Mouse (Mus musculus) embryonic facial prominence, embryonic 15.5 days (tissue): ENCODE measurements at regions not wholly inside any gene's neighbourhood (a gene's known extent, or its start where the extent isn't known, plus 50 kb on each side); places are given as distances from the start of the nearest gene placed in this dataset.

Source experiments
- ATAC-seq: fragments of 200-750 bp; cut with Nextera tagmentation; 2 replicates; pipeline ENCODE4 v1.8.0; 2017; ENCODE audit warnings: low read depth, moderate TSS enrichment; ENCODE audit not compliant: insufficient number of reproducible peaks, low FRiP score, low TSS enrichment
- H3K27ac ChIP-seq: fragments of 300-500 bp; sonication (generic); replicated peaks from 2 replicates; pipeline ENCODE4 v1.5.1; 2015; ENCODE audit warnings: mild to moderate bottlenecking, inconsistent platforms
- H3K27me3 ChIP-seq: fragments of 300-500 bp; sonication (generic); 2 replicates; pipeline ENCODE4 v1.6.1; 2015; ENCODE audit warnings: inconsistent platforms
- H3K36me3 ChIP-seq: fragments of 300-500 bp; sonication (generic); 2 replicates; pipeline ENCODE4 v1.6.1; 2015; ENCODE audit warnings: mild to moderate bottlenecking, inconsistent platforms
- H3K4me1 ChIP-seq: fragments of 300-500 bp; sonication (generic); 2 replicates; pipeline ENCODE4 v1.6.1; 2015; ENCODE audit warnings: inconsistent platforms
- H3K4me2 ChIP-seq: fragments of 300-500 bp; sonication (generic); replicated peaks from 2 replicates; pipeline ENCODE4 v1.6.1; 2015; ENCODE audit warnings: mild to moderate bottlenecking, inconsistent platforms
- H3K4me3 ChIP-seq: fragments of 300-500 bp; sonication (generic); replicated peaks from 2 replicates; pipeline ENCODE4 v1.5.1; 2015; ENCODE audit warnings: mild to moderate bottlenecking, inconsistent platforms
- H3K9ac ChIP-seq: fragments of 300-500 bp; sonication (generic); 2 replicates; pipeline ENCODE4 v1.6.1; 2015; ENCODE audit warnings: inconsistent platforms
- H3K9me3 ChIP-seq: fragments of 300-500 bp; sonication (generic); replicated peaks from 2 replicates; pipeline ENCODE4 v1.6.1; 2016; ENCODE audit warnings: inconsistent platforms
- WGBS: fragments of 180-500 bp; shearing (Covaris S2); methylation state at CpG from one replicate; pipeline ENCODE4 v1.1.7; 2015; 5-methylcytosine and 5-hydroxymethylcytosine counted together

DNA sequence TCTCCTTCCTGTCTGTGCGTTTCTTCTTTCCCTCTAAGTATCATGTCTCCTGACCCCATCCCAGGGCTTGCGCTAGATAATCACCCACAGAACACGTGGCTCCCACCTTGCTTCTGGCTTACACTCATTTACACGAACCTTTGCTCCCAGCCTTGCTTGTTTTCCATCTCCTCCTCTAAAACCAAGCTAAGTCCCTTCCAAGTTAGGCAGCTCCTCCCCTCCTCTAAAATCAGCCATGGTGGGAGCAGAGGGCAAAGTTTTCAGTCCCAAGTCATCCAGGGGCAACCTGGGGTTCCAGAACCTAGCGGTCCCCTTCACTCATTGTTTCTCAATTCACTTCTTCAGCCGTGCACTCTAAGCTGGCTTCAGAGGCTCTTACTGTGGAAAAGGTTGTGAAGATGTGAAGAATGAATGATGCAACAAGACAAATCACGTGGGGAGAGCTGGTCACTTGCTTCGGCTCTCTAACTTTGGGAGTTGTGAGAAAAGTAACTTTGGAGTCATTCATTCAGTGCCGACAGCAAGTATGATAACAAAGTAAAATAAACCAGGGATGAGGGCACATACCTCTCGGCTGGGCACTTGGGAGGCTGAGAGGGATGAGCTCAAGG is 179.9 kb upstream of the Rreb1 start:
- H3K4me3 ChIP-seq: no peak overlapping the region
- 83% methylated on average over 10 of the region's 10 CpGs for WGBS
- ATAC-seq: no peak

DNA sequence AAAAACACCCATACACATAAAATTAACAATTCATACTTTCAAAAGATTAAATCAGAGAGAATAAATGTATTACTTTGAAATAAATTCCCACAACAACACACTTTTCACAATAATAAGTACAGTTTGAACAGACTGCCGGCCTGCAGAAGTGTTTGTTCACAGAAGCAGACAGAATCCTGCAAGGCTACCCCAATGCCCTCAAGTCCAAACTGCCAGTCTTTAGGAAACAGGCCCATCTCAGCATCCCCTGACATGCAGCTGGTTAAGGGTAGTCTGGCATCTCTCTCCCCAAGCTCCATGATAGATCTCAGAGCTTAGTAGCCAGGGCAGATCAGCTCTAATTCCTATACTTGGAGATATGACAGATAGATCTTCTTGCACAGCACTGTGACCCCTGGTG is 178.5 kb upstream of the Rreb1 start:
- no peak overlapping the region for H3K9ac ChIP-seq
- no peak overlapping the region for H3K4me2 ChIP-seq
- no peaks in the 10 kb centered on the region for H3K9me3 ChIP-seq
- H3K4me3 ChIP-seq: no peak overlapping the region
- WGBS: 94% methylated on average over 1 of the region's 1 CpGs
- H3K4me1 ChIP-seq: no peaks in the 10 kb centered on the region
- no peak for ATAC-seq
- no peak overlapping the region for H3K27ac ChIP-seq
- H3K27me3 ChIP-seq: no peaks in the 10 kb centered on the region
- H3K36me3 ChIP-seq: no peaks in the 10 kb centered on the region

More for the DNA sequence above, 179.9 kb upstream of the Rreb1 start:
- Histone ChIP-seq H3K27me3 (no peaks in the 10 kb centered on the region), H3K36me3 (no peaks in the 10 kb centered on the region), H3K27ac (no peak overlapping the region), H3K4me2 (no peak overlapping the region), H3K9me3 (no peaks in the 10 kb centered on the region), H3K4me1 (no peaks in the 10 kb centered on the region), H3K9ac (no peak overlapping the region)

DNA sequence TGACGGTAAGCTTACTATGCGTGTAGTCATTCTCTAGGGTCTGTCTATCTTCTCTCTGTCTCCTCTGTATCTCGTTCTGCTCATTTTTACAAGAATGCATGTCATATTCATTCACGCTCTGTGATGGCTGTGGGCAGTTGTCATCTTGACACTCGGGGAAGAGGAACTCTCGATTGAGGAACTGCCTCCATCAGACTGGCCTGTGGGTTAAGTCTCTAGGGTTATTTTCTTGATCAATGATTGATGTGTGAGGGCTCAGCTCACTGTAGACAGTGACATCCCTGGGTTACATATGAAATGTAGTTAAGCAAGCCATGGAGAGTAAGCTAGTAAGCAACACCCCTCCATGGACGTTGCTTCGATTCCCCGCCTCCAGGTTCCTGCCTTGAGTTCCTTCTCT is 178.0 kb upstream of the Rreb1 start:
- Histone ChIP-seq H3K27ac (no peak overlapping the region), H3K4me1 (no peaks in the 10 kb centered on the region), H3K9ac (no peak overlapping the region), H3K4me2 (no peak overlapping the region), H3K27me3 (no peaks in the 10 kb centered on the region), H3K36me3 (no peaks in the 10 kb centered on the region), H3K4me3 (no peak overlapping the region), H3K9me3 (no peaks in the 10 kb centered on the region)
- no peak for ATAC-seq
- WGBS: 87% methylated on average over 9 of the region's 9 CpGs

DNA sequence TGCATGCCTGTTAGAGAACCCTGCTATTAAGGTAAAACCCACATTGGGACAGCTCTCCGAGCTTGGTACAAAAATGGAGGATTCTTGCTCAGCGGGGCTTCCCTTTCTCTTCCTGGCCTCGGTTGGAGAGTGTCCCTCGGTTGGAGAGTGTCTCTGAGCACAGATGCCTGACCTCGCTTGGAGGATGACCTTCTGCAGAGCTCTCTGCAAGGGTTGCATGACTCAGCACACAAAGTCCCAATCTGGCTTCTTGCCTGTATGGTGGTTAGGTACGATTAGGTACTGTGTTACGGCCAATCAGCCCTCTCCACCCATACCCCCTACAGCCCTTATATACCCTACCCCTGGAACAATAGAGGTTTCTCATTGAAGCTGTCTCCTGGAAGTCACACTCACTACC is 177.1 kb upstream of the Rreb1 start:
- Histone ChIP-seq H3K4me3 (no peak overlapping the region), H3K27me3 (no peaks in the 10 kb centered on the region), H3K4me1 (no peaks in the 10 kb centered on the region), H3K4me2 (no peak overlapping the region), H3K36me3 (no peaks in the 10 kb centered on the region), H3K9me3 (no peaks in the 10 kb centered on the region), H3K27ac (no peak overlapping the region), H3K9ac (no peak overlapping the region)
- 79% methylated on average over 7 of the region's 7 CpGs for WGBS
- ATAC-seq: no peak

DNA sequence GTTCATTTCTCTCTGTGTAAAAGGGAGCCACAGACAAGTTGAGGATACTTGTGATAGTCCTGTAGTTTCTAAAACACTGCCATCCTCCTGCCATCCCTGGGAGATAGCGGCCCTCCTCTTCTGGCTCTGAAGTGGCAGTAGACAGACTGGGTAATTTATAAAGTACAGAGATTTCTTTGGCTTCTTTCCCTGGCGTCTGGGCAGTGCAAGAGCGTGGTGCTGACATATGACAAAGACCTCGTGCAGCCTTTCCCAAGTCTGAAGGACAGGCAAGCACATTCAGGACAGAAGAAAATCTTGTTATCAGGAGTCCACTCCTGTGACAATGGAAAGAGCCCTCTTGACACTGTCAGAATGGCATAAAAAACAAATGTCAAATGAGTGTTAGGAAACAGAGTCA is 175.9 kb upstream of the Rreb1 start:
- no peak overlapping the region for H3K27ac ChIP-seq
- H3K27me3 ChIP-seq: no peaks in the 10 kb centered on the region
- no peaks in the 10 kb centered on the region for H3K36me3 ChIP-seq
- H3K4me1 ChIP-seq: no peaks in the 10 kb centered on the region
- ATAC-seq: no peak
- 72% methylated on average over 4 of the region's 4 CpGs for WGBS
- H3K4me3 ChIP-seq: no peak overlapping the region
- H3K9me3 ChIP-seq: no peaks in the 10 kb centered on the region
- no peak overlapping the region for H3K9ac ChIP-seq
- H3K4me2 ChIP-seq: no peak overlapping the region

DNA sequence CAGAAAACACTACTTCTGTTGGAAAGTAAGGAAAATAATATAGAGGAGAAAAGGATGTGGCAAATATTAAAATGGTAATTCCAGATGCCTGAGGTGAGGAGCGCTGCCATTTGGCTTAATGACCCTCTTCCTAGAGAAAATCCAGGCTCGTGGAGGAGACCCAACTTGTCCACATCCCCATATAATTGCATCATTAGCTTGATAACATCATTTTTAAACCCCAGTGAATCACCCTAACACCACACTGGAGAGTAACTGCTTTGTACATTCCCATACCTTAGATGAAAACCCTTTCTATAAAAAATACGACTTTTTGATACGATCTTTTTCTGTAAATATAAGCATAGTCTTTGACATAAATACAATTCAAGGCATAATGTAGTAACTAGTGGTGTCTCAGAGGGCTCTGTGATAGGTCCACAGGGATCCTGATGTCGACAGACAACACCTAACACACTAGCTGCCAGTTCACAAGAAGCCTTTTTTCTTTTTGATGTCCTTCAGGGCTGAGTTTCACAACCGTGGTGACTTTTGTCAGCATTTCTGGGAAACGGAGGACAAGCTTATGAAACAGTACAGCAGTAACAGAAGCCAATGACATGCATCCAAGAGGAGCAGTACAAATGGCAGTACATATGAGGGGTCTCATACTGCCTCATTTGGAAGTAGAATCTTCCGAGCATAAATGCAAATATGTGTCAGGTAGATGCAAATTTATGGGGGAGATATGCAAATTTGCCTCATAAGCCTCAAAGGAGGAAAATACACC is 174.8 kb upstream of the Rreb1 start:
- Histone ChIP-seq H3K27me3 (no peaks in the 10 kb centered on the region), H3K27ac (no peak overlapping the region), H3K36me3 (no peaks in the 10 kb centered on the region), H3K9me3 (no peaks in the 10 kb centered on the region), H3K4me1 (no peaks in the 10 kb centered on the region), H3K4me3 (no peak overlapping the region), H3K9ac (no peak overlapping the region), H3K4me2 (no peak overlapping the region)
- WGBS: 53% methylated on average over 8 of the region's 8 CpGs
- no peak for ATAC-seq

DNA sequence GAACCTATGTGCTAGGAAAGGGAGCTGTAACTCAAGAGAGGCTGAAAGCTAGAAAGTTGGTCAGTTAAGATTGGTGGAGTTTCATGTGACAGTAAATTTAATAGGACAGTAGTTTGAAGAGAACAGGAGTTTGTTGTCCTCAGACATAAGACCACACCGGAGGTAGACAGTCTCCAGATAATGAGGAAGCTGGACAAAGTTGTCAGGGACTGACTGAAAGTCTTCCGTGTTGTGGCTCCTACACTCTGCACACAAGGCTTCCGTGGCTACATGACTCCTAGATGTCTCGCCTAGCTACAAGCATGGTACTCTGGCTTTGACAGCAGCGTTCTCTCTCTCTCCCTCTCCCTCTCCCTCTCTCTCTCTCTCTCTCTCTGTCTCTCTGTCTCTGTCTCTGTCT is 171.9 kb upstream of the Rreb1 start:
- Histone ChIP-seq H3K9me3 (no peaks in the 10 kb centered on the region), H3K4me1 (no peaks in the 10 kb centered on the region), H3K9ac (no peak overlapping the region), H3K4me3 (no peak overlapping the region), H3K27ac (no peak overlapping the region), H3K36me3 (no peaks in the 10 kb centered on the region), H3K27me3 (no peaks in the 10 kb centered on the region), H3K4me2 (no peak overlapping the region)
- WGBS: 91% methylated on average over 5 of the region's 5 CpGs
- no peak for ATAC-seq

DNA sequence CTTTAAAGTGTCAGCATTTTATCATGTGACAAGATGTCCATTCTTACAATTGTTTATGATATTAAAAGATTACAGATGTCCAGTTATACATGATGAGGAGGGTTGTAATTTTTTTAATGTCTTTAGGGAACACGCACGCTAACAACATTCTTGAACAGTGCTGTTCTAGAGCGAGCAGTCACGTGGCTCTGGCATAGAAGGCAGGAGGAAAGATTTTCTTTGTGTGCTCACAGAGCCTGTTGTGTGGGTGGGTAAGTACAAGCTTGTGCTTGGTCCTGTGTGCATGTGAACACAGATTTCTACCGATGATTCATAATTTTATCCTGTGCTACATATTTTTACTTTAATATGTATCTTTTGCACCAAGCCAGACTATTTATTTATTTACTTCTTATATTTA is 169.1 kb upstream of the Rreb1 start:
- H3K4me1 ChIP-seq: no peaks in the 10 kb centered on the region
- H3K4me2 ChIP-seq: no peak overlapping the region
- WGBS: 64% methylated on average over 5 of the region's 5 CpGs
- H3K36me3 ChIP-seq: no peaks in the 10 kb centered on the region
- no peak overlapping the region for H3K4me3 ChIP-seq
- H3K9ac ChIP-seq: no peak overlapping the region
- ATAC-seq: no peak
- H3K9me3 ChIP-seq: no peaks in the 10 kb centered on the region
- H3K27ac ChIP-seq: no peak overlapping the region
- no peaks in the 10 kb centered on the region for H3K27me3 ChIP-seq

DNA sequence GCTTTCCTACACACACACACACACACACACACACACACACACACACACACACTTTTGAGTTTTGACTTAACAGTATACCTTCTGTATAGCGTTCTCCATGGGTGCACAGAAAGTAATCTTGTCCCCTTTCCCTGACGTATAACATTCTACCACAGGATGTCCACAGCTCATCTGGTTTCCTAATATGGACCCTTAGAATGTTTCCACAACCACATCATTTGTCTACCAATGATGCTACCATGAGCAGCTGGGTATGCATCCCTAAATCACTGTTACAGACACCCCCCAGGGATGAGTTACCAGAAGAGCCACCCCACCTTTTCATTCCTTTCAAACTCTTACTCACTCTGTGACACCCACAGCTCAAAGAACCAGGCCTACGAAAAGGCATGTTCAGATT is 166.8 kb upstream of the Rreb1 start:
- 82% methylated on average over 3 of the region's 3 CpGs for WGBS
- Histone ChIP-seq H3K36me3 (no peaks in the 10 kb centered on the region), H3K4me1 (no peaks in the 10 kb centered on the region), H3K27me3 (no peaks in the 10 kb centered on the region), H3K9me3 (no peaks in the 10 kb centered on the region), H3K4me3 (no peak overlapping the region), H3K4me2 (no peak overlapping the region), H3K27ac (no peak overlapping the region), H3K9ac (no peak overlapping the region)
- no peak for ATAC-seq

DNA sequence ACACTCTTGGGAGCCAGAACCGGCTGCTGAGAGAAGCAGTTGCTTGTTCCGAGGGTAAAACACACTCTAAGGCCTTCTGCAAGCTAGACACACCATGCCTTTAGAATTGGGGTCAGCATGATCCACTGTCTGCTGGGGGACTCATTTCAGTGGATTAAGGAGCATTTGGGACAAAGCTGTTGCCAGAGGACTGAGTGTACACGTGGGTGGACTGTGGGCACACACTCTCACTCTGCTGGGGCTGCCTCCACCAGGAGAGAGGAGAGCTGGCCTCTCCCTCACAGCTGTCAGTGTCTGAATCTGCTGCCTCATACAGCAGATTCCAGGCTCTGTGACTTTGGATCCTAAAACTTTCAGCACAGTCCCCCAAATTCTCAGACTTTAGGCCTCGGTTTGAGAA is 161.2 kb upstream of the Rreb1 start:
- Histone ChIP-seq H3K27me3 (no peaks in the 10 kb centered on the region), H3K27ac (no peak overlapping the region), H3K4me2 (no peak overlapping the region), H3K4me1 (no peaks in the 10 kb centered on the region), H3K4me3 (no peak overlapping the region), H3K36me3 (no peaks in the 10 kb centered on the region), H3K9me3 (no peaks in the 10 kb centered on the region), H3K9ac (no peak overlapping the region)
- 74% methylated on average over 4 of the region's 4 CpGs for WGBS
- no peak for ATAC-seq

DNA sequence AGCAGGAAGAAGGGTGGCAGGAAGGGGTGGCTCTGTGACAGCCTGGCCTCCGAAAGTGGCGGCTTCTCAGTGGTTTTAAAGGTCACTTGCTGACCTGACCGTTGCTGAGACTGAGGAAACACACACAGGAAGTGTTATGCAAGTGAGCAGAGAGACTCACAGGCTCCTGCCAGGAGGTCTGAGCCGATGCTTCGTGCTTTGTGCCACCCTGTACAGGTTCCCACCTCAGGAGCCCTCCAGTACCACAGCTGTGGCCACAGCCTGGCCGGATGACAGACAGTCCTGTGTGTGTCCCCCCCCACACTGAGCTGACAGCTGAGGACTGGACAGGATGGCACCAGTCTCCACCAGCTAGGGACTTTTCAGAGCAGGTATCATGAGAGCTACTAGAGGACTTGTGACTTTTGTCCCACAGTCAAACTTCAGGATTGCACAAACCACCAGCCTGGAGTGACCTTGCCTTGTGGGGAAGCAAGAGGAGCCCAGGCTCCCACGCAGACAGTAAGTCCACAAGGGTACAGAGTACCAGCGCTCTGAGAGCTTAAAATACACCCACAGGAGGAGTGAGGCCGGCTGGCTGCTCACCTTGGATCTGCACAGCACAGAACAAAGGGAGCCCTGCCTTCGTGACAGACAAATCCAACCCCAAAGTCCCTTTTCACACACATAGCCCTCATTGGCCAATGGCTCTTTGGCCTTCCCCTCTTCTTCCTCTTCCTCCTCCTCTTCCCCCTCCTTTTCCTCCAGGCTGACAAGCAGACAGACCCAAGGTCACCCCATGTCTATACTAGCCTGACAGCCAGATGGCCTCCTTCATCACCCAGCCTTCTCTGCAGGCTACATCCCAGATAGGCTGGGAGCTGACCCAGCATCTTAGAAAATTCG is 158.1 kb upstream of the Rreb1 start:
- Histone ChIP-seq H3K27ac (no peak overlapping the region; the same call in 1 of the 2 replicates), H3K9me3 (no peaks in the 10 kb centered on the region), H3K36me3 (no peaks in the 10 kb centered on the region), H3K4me2 (no peak overlapping the region), H3K27me3 (no peaks in the 10 kb centered on the region), H3K9ac (no peak overlapping the region), H3K4me3 (no peak overlapping the region), H3K4me1 (no peaks in the 10 kb centered on the region)
- ATAC-seq: peak; percentile 63; the same call in 1 of the 2 replicates
- 57% methylated on average over 11 of the region's 11 CpGs for WGBS
